Mouse (Mus musculus): ENCODE measurements at regions not wholly inside any gene's neighbourhood (a gene's known extent, or its start where the extent isn't known, plus 50 kb on each side); places are given as distances from the start of the nearest gene placed in this dataset.

DNA sequence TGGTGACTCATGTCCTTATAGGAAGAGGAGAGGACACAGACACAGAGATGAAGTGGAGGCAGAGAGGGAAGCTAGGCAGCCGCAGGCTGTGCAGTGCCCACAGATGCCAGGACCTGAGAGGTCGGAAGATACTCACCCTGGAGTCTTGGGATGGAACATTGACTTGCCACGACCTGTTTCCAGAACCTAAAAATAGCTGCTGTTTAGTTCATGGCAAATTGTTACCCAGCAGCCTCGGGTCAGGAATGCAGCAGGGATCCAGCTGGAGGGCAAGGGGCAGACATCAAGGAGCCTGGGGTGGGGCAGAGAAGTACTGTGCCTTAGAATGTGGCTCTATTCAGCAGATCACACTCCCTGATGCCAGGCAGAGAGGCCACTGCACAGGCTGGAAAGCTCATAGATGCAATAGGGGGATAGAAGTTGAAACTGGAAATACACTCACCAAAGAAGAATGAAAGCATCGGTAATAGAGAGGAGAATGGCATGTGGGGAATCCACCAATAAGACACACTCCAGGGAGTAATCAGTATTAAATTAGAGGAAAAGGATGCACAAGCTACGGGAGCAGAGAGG lies 75.1 kb upstream of the Hdac4 start:
- H3K27me3 ChIP-seq (replicated peaks) = no peaks in the 10 kb centered on the region
- ATAC-seq (ENCODE audit: insufficient read depth, low FRiP score, low read depth) = no peak
- WGBS = 45% methylated on average over 6 of the region's 6 CpGs

DNA sequence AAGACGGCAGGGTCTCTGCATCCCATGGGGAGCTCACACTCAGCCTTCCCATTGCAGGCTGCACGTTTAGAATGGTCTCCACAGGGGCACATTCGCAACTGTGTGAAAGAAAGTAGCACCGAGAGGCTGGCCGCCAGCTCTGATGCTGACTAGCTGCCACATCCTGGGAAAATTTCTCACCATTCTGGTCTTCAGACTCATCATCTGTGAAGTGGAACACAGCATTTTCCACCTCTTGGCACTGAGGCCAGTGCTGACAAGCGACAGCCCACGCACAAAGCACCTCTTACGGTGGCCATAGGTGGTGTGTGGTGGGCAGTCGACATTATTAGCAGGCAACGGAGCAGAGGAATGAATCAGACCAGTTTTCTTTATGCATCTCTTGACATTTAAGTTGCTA lies 74.0 kb upstream of the Hdac4 start:
- no peaks in the 10 kb centered on the region for H3K9me3 ChIP-seq
- WGBS = 68% methylated on average over 10 of the region's 10 CpGs
- H3K4me1 ChIP-seq = no peaks in the 10 kb centered on the region
- H3K4me2 ChIP-seq = no peak overlapping the region
- ATAC-seq (ENCODE audit: insufficient read depth, low FRiP score, low read depth) = no peak
- H3K36me3 ChIP-seq = no peaks in the 10 kb centered on the region
- no peaks in the 10 kb centered on the region for H3K27me3 ChIP-seq (replicated peaks)
- no peak overlapping the region for H3K9ac ChIP-seq
- H3K4me3 ChIP-seq (replicated peaks) = no peak overlapping the region
- H3K27ac ChIP-seq = no peak overlapping the region

More for the DNA sequence above, 75.1 kb upstream of the Hdac4 start:
- H3K9ac ChIP-seq = no peak overlapping the region
- H3K9me3 ChIP-seq = no peaks in the 10 kb centered on the region
- H3K27ac ChIP-seq = no peak overlapping the region
- no peak overlapping the region for H3K4me2 ChIP-seq
- H3K4me1 ChIP-seq = no peaks in the 10 kb centered on the region
- no peak overlapping the region for H3K4me3 ChIP-seq (replicated peaks)
- H3K36me3 ChIP-seq = no peaks in the 10 kb centered on the region

DNA sequence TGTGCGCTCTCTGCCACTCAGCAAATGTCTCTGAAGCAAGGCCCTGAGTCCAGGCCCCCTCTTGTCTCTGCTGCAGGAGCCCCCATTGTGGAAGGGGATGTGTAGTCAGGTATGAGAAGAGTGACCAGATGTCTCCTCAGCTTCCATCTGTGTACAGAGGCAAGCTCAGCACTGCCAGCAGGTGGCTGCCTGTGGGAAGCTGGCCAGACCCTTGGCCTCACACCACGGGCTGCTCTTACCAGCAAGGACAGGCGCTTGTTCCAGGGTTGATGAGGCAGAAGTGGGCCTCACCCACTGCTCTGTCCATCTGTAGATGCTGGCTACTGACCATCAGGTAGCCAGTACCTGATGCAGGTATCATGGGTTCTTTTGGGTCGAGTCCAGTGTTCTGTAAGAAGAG lies 69.4 kb upstream of the Hdac4 start:
- ATAC-seq (ENCODE audit: insufficient read depth, low FRiP score, low read depth) = no peak
- no peak overlapping the region for H3K27ac ChIP-seq
- no peaks in the 10 kb centered on the region for H3K36me3 ChIP-seq
- WGBS = 70% methylated on average over 4 of the region's 4 CpGs
- H3K4me3 ChIP-seq (replicated peaks) = no peak overlapping the region
- H3K4me2 ChIP-seq = no peak overlapping the region
- no peaks in the 10 kb centered on the region for H3K4me1 ChIP-seq
- no peaks in the 10 kb centered on the region for H3K27me3 ChIP-seq (replicated peaks)
- H3K9ac ChIP-seq = no peak overlapping the region
- H3K9me3 ChIP-seq = no peaks in the 10 kb centered on the region

- Histone ChIP-seq H3K36me3 (no peaks in the 10 kb centered on the region), H3K4me2 (no peak overlapping the region), H3K27me3 (replicated peaks) (no peaks in the 10 kb centered on the region), H3K27ac (no peak overlapping the region), H3K9me3 (no peaks in the 10 kb centered on the region), H3K4me1 (no peaks in the 10 kb centered on the region), H3K4me3 (replicated peaks) (no peak overlapping the region), H3K9ac (no peak overlapping the region)
- 50% methylated on average over 23 of the region's 23 CpGs for WGBS
- ATAC-seq (ENCODE audit: insufficient read depth, low FRiP score, low read depth) = no peak
These were observed 64.4 kb upstream of the Hdac4 start for GRCm38 (mm10) chr1:92259715-92260392.

DNA sequence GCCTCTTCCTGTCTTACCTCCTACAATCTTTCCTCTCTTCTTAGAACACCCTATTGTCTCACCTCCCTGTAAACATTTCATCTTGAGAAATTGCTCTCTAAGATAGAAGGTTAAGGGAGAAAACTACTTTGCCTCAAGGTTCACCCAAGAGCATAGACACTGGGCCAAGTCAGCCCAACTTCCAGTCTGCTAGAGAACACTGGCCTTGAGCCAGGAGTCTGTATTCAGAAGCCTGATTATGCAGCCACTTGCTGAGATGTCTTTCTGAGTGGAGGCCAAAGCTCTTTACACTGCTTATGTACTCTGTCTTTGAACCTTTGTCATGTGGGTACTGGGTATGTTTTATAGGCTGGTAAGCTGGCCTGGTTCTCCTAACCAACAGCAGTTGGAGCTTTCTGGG lies 62.5 kb upstream of the Hdac4 start:
- H3K4me2 ChIP-seq = no peak overlapping the region
- no peak overlapping the region for H3K4me3 ChIP-seq (replicated peaks)
- no peaks in the 10 kb centered on the region for H3K9me3 ChIP-seq
- no peaks in the 10 kb centered on the region for H3K27me3 ChIP-seq (replicated peaks)
- no peaks in the 10 kb centered on the region for H3K4me1 ChIP-seq
- H3K9ac ChIP-seq = no peak overlapping the region
- no peak overlapping the region for H3K27ac ChIP-seq
- no peaks in the 10 kb centered on the region for H3K36me3 ChIP-seq
- no peak for ATAC-seq (ENCODE audit: insufficient read depth, low FRiP score, low read depth)

- ATAC-seq (ENCODE audit: insufficient read depth, low FRiP score, low read depth) = no peak
- no peaks in the 10 kb centered on the region for H3K36me3 ChIP-seq
- WGBS = 82% methylated on average over 8 of the region's 8 CpGs
- H3K9ac ChIP-seq = no peak overlapping the region
- no peaks in the 10 kb centered on the region for H3K9me3 ChIP-seq
- H3K4me1 ChIP-seq = no peaks in the 10 kb centered on the region
- H3K27ac ChIP-seq = no peak overlapping the region
- no peak overlapping the region for H3K4me3 ChIP-seq (replicated peaks)
- no peak overlapping the region for H3K4me2 ChIP-seq
- H3K27me3 ChIP-seq (replicated peaks) = no peaks in the 10 kb centered on the region
These were observed 57.6 kb upstream of the Hdac4 start for GRCm38 (mm10) chr1:92253086-92253485.

GRCm38 (mm10) chr1:92250594-92251463 lies 55.3 kb upstream of the Hdac4 start:
- Histone ChIP-seq H3K27ac (no peak overlapping the region), H3K9me3 (no peaks in the 10 kb centered on the region), H3K9ac (no peak overlapping the region), H3K4me1 (no peaks in the 10 kb centered on the region), H3K4me2 (no peak overlapping the region), H3K4me3 (replicated peaks) (no peak overlapping the region), H3K27me3 (replicated peaks) (no peaks in the 10 kb centered on the region), H3K36me3 (no peaks in the 10 kb centered on the region)
- WGBS = 65% methylated on average over 9 of the region's 10 CpGs
- no peak for ATAC-seq (ENCODE audit: insufficient read depth, low FRiP score, low read depth)
